Mouse (Mus musculus) left cerebral cortex, postnatal 10 days (tissue): Measurements from ENCODE around the gene Trip12. TPM values are rescaled to one million over a fixed set of nuclear protein-coding genes. Genes with fewer than 3 reads are reported as not detected.

Source experiments
- DNase-seq, 2 experiments: peaks; one replicate each; pipeline ENCODE4 v3.0.0; 2021 to 2022; ENCODE audit warnings: low spot score in 2 of 2, mixed read lengths in 1 of 2; ENCODE audit errors: extremely low spot score in 1 of 2
- intact Hi-C: fragments of 180-260 bp; cut with DNase I; formaldehyde crosslinking; loops from one replicate; pipeline ENCODE4 v1.15.1; 2025
- total RNA-seq, 2 experiments: library from RNA; stranded (reverse); gene quantifications; 2 replicates each; pipeline ENCODE4 v1.2.3; 2021

The Trip12 gene
- total RNA-seq, 2 experiments from 2014 or later, result 181 to 201 TPM

GRCm38 (mm10) chr1:84864645-84865044, 24.3 kb upstream of the Trip12 start:
- intact Hi-C loops, result no loop called here
- DNase-seq, result no peak

GRCm38 (mm10) chr1:84861255-84861630, 20.9 kb upstream of the Trip12 start:
- intact Hi-C loops, result no loop called here
- DNase-seq, result no peak

GRCm38 (mm10) chr1:84860360-84861254, 20.3 kb upstream of the Trip12 start:
- intact Hi-C loops, result no loop called here
- DNase-seq, result no peak

GRCm38 (mm10) chr1:84859597-84859996, 19.3 kb upstream of the Trip12 start:
- intact Hi-C loops, result no loop called here
- DNase-seq, result no peak

GRCm38 (mm10) chr1:84855756-84856155, 15.4 kb upstream of the Trip12 start:
- DNase-seq, result no peak
- intact Hi-C loops, result no loop called here

GRCm38 (mm10) chr1:84854966-84855365, 14.7 kb upstream of the Trip12 start:
- intact Hi-C loops, result no loop called here
- DNase-seq, result no peak

- DNase-seq, result no peak
- intact Hi-C loops, result no loop called here
Observed at GRCm38 (mm10) chr1:84853721-84854120, 13.4 kb upstream of the Trip12 start.

GRCm38 (mm10) chr1:84851512-84852235, 11.4 kb upstream of the Trip12 start:
- intact Hi-C loops, result no loop called here

GRCm38 (mm10) chr1:84850471-84850870, 10.2 kb upstream of the Trip12 start:
- no peak for DNase-seq

More at GRCm38 (mm10) chr1:84851512-84852235, 11.4 kb upstream of the Trip12 start:
- DNase-seq, result no peak

GRCm38 (mm10) chr1:84849804-84850203, 9.5 kb upstream of the Trip12 start:
- intact Hi-C loops, result no loop called here
- DNase-seq, result no peak

More at GRCm38 (mm10) chr1:84850471-84850870, 10.2 kb upstream of the Trip12 start:
- intact Hi-C loops, result no loop called here

GRCm38 (mm10) chr1:84848801-84849455, 8.6 kb upstream of the Trip12 start:
- no peak for DNase-seq
- intact Hi-C loops, result no loop called here

- intact Hi-C loops, result no loop called here
- no peak for DNase-seq
Observed at GRCm38 (mm10) chr1:84848335-84848734, 8.0 kb upstream of the Trip12 start.

- intact Hi-C loops, result no loop called here
- DNase-seq, result no peak
Observed at GRCm38 (mm10) chr1:84847698-84848097, 7.4 kb upstream of the Trip12 start.

- no peak for DNase-seq
- intact Hi-C loops, result no loop called here
Observed at GRCm38 (mm10) chr1:84843366-84843765, 3.0 kb upstream of the Trip12 start.

- DNase-seq, result no peak
- intact Hi-C loops, result no loop called here
Observed at GRCm38 (mm10) chr1:84841061-84841460, 745 bp upstream of the Trip12 start.

GRCm38 (mm10) chr1:84839309-84840017, 853 bp downstream of the Trip12 start, which contains the start of gene Fbxo36:
Fbxo36 (plus strand) TSS chr1:84839841.
- peak; percentile 92 to 98 for DNase-seq
- intact Hi-C loops, result no loop called here

GRCm38 (mm10) chr1:84838621-84839151, 1.6 kb downstream of the Trip12 start:
- peak; percentile 51 to 88 for DNase-seq
- intact Hi-C loops, result no loop called here

GRCm38 (mm10) chr1:84838156-84838555, 2.2 kb downstream of the Trip12 start:
- intact Hi-C loops, result no loop called here
- no peak for DNase-seq
